Mouse (Mus musculus) R1 (cell line): ENCODE results near the gene Gps1.
"Not testable (repeated sequence)": the region's sequence is repeated elsewhere in the genome, so short reads cannot be mapped to it uniquely, and the experiment has no call there.

Experiments
- DNase-seq: peaks from one replicate; pipeline ENCODE4 v3.0.0-alpha.2; 2018; ENCODE audit warnings: low read depth, low spot score

Gene Gps1

DNA sequence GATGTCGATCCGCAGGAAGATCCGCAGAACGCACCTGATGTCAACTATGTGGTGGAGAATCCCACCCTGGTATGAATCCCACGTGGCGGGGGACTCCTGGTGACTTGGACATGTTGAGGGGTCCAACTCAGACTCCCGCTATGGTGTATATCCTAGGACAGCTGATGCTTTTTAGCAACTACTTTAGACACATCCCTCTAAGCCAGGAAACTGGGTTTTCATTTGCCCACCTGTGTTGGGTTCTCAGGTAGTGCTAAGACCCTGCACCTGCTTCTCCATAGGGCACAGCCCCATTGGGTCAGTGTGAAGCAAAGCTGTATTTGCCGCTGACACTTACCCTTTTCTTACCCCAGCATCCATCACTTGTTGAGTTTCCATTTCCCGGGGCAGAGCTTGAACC is 1.1 kb downstream of the Gps1 start:
- no peak for DNase-seq

DNA sequence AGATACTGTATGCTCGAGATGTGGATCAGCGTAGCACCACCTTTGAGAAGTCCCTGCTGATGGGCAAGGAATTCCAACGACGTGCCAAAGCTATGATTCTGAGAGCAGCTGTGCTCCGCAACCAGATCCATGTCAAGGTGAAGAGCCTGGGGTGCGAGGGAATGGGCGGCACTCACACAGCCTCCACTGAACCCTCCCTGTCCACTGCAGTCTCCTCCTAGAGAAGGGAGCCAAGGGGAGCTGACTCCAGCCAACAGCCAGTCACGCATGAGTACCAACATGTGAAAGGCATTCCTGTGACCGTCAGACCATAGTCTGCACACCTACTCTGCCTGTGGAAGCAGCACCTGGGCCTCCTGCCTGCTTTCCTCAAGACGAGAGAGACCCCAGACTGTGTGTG is 4.4 kb downstream of the Gps1 start:
- DNase-seq = not testable (repeated sequence)

DNA sequence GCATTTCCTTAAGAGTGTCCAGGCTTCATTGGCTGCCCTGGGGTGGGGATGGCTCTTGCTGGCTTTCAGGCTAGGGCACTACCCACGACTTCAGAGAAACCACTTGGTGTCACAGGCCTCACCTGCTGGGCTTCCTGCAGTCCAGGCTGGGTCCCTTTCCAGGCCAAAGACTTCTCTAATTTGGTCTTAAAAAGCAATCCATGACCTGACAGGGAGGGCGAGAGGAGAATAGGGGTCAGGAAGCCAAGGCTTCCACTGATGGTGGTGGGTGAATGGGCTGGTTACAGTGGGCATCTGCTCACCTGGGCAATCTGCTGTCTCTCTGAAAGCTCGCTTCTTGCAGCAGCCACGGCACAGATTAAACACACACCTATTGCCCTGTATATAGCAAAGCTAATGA is 5.3 kb downstream of the Gps1 start:
- no peak for DNase-seq

DNA sequence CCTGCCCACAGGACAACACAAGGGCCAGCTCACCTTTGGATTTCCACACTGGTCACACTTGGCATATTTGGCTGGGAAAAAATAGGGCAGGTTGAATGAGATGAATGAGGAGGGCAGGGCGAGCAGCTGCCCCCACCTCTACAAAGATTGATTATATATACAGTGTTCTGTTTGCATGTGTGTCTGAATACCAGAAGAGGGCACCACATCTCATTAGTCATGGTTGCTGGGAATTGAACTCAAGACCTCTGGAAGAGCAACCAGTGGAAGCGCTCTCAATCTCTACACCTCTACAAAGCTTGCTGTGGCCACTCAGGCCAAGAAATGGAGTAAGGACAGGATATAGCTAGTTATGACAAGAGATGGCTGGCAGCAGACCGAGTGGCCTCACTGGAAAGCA is 5.7 kb downstream of the Gps1 start:
- DNase-seq = no peak

DNA sequence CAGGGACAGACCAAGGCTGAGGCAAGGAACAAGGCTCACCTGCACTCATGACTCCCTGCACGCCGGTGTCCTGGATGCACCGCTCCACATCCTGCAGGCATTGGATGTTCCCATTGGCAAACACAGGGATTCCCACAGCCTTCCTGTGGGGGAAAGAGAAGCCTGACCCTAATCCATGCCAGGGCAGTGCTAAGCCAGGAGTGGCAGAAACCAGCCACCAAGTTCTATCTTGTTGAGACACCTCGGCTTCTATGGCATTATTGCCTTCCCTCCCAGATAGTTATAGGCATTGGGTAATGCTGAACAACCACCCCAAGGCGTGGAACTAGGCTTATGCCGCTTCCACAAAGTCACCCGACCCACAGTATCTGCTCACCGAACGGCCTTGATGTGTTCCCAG is 8.6 kb downstream of the Gps1 start:
- DNase-seq = no peak

DNA sequence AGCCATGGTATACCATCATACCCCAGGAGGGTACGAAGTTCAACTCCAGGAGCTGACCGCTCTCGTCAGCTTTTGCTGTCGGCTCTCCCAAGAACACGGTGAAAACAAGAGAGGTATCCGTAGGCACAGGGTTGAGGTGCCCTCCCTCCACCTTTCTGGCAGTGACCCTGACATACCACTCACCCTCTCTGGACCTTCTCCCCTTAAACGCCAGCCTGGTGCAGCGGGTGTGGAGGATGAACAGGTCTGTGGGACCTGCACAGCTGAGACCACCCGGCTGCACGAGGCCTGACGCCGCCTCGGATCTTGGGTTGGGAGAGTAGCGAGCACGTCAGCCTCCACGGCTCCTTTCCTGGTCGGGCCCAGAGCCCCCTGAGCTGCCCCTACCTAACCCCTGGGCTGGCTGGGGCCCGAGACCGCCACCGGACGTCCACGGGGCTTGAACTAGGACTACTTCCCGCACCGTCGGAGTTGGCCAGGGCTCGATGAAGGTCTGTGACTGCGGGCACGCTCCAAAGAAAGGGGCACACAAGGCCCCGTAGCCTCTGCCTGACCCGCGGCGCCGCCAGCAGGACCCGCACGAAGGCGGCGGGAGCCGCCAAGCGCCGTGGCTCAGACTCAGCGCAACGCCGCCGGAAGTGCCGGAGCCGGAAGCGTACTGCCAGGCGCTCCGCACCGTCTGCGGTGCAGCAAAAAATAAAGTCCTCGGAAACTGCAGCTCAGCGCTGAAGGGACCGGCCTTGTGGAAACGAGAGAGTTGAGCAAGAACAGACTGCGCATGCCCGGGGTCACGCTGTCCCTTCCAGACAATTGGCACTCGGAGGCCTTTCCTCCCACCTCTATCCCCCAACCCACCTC is 11.9 kb downstream of the Gps1 start, which contains the start of gene Dus1l:
Gene Dus1l, minus strand, starts transcription at position 648 of the 858 bp plus-strand sequence.
- DNase-seq = peak; percentile 97

DNA sequence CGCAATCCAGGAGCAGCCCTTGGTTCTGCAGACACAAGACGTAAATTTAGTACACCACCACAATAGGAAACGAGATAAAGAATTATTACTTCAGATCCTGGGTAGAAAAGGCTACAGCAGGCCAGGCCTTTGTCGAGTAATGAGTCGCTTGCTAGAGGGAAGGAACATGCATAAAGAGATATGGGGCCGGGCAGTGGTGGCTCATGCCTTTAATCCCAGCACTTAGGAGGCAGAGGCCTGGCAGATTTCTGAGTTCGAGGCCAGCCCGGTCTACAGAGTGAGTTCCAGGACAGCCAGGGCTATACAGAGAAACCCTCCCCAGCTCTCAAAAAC is 12.5 kb downstream of the Gps1 start:
- no peak for DNase-seq

DNA sequence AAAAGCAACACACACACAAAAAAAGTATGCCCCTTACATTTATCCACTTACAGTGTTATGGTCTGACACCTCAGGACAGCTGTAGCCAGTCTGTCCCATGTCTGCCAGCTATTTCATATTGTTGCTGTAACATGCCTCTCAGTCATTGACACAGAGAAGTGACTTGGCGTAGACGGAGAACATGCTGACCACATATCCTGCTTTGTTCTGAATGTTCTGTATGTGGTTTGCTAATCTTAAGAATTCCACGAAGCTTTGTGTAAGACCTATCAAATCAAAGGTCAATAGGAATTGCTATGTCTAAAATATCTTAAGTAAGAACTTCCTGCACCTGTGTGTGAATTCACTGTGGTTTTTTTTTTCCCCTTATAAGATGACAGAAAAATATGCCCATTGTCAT is 14.2 kb downstream of the Gps1 start:
- no peak for DNase-seq

DNA sequence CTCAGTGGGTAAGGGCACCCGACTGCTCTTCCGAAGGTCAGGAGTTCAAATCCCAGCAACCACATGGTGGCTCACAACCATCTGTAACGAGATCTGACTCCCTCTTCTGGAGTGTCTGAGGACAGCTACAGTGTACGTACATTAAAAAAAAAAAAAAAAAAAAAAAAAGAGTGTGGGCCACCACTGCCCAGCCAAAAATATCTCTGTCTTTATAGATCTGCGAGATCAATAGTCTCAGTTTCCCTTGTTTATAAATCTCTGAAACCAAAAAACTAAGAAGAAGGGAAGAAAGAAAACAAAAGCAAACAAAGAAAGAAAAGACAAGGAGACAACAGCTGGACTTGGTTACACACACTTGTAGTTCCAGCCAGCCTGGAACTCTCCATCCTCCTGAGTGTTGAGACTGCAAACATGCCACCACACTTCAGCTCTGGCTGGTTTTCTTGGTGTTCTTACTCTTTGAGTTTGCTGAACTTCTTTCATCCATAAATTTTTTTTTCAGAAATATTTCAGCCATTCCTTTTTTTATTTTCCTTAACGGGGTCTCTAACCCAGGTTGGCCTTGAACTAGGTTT is 15.3 kb downstream of the Gps1 start:
- no peak for DNase-seq

DNA sequence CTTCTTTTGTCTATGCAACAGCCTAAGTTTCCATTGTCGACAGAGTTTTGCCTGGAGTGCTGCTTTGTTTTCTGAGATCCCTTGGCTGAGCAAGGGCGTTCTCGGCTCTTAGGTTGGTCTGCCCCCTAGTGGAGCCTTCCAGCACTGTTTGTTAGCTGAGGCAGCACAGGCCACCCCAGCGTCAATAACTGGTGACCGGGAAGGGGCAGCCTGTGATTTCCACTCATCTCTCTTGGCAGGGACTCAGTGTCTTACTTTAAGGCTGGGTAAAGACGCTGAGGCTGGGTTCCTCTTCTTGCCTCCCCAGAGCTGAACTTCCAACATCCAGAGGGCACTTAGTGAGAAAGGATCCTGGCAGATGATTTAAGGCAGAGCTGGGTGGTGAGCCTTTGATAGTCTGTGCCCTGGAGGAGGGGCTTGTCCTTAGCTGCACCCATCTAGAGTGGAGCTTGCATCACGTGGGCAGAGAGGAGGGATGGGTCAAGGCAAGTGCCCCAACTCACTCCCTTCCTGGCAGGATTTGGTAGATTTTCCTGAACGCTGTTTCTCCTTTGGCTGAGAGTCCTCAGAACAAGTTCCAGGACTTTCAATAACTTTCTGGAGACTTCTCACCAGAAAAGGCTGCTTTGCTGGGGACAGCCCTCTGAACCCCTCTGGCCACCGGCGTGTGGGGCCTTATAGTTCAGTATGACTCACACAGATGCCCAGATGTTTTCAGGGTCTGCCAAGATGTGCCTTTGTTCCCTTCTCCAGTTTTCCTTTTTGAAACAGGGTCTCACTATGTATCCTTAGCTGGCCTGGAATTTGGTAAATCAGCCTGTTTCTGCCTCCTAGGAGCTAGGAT is 16.2 kb downstream of the Gps1 start:
- DNase-seq = peak; percentile 96

DNA sequence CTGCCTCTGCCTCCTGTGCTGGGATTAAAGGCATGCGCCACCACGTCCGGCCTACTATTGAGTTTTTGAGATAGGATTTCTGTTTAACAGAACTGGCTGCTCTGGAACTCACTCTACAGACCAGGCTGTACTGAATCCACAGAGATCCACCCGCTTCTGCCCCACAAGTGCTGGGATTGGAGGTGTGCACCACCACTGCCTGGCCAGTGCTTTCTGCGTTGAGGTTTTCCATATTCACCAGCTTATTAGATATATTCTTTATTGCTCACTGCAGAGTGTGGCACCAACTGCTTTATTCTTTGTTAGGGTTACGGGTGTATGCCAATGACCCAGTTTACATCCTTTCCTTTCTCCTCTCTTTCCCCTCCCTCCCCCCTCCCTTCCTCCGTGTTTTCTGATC is 20.2 kb downstream of the Gps1 start:
- no peak for DNase-seq

DNA sequence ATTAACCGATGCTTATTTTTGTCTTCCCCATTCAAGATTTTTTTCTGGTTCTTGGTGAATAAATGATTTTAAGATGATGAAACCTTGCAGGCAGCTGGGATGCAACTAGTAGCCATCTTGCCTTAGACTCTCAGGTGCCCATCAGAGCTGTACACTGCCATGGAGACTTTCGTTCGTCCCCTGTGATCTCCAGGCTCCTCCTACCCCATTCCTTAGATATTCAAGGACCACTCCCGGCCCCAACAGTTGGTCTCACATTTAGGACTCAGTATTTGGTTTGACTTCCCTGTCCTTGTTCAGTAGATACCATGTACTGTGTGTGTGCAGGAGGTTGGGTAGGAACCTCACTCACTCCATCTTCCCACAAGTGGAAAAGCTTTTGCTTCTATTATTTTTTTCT is 20.7 kb downstream of the Gps1 start:
- peak; percentile 37 for DNase-seq

DNA sequence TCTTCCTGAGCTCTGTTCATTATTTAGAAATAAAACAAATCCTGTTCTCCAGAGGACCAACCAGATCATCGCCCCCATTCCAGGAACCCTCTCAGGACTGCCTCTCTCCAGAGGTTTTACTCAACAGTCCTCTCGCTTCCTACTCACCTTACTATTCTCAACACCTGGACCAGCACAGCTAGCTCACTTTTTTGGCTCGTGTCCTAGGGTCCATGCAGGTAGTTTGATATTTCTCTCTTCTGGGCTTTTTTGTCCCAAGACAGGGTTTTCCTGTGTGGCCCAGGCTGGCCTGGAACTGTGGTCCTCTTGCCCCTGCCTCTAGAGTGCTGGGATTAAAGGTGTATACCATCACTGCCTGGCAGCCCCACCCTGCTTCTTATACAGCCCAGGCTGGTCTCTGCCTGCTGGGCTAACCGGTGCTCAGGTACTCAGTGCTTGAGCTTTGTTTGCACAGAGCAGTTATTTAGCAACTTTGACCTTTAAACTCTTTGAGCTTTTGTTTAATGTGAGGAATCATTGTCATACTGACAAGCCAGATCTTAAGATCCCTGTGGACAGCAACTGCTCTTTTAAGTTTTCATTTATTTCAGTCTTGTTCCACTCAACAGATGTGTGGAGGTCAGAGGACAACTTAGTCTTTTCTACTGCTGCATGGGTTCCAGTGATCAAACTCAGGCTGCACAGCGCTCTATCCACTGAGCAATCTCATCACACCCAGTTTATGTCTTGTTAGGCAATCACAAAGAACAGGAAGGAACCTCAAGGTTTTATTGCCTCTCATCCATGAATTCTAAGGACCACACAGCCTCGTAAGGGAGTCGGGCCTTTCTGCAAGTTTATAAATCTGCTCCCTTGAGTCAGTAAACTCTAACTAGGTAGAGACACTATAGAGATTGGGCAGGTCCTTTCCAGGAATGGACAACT is 21.6 kb downstream of the Gps1 start:
- peak; percentile 64 for DNase-seq

DNA sequence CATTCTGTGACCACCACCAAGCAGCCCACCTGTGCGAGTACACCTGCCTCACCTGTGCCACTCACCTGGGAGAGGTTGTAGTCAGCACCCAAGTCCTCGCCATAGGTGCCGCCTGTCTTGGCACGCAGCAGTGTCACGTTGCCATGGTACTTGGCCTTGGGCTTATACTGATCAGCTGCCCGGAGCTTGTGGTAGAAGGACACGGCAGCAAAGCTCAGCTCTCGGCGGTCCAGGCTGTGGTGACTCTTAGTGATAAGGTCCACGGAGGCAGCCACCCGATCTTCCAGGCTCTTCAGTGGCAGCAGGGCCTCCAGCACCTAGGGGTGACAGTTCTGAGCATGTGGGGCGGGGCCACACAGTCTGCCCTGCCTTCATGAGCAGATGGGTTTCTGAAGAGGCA is 23.9 kb downstream of the Gps1 start:
- DNase-seq = no peak

DNA sequence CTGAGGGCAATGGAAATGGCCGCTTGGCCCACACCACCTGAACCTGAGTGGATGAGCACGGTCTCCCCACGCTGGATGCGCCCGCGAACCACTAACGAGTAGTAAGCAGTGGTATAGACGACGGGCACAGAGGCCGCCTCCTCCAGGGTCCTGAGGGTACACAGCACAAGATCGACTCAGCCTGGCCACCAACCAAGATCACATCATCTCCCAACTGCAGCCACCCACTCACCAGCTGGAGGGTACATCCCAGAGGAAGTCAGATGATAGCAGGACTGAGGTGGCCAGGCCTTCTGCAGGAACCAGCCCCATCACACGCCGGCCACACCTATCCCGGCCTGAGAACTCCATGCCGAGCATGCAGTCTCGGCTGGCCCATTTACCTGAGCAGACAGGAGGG is 28.0 kb downstream of the Gps1 start:
- no peak for DNase-seq

DNA sequence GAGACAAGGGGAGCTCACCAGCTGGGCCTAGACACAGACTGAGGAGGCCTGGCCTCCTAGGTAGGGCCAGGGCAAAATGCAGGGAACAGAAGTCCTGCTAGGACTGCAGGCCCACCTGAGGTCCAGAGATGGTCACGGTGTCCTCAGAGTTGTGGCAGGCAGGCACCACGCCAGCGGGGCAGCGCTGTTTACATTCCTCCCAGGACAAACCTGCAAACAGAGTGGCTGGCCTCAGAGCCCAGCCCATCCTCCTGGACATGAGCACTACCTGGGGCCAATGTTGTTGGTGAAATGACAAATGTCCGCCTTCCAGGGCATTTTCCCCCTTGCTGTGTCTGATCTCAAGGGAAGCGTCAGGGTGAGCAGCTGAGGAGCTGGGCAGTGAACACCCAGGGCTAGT is 33.3 kb downstream of the Gps1 start:
- no peak for DNase-seq

DNA sequence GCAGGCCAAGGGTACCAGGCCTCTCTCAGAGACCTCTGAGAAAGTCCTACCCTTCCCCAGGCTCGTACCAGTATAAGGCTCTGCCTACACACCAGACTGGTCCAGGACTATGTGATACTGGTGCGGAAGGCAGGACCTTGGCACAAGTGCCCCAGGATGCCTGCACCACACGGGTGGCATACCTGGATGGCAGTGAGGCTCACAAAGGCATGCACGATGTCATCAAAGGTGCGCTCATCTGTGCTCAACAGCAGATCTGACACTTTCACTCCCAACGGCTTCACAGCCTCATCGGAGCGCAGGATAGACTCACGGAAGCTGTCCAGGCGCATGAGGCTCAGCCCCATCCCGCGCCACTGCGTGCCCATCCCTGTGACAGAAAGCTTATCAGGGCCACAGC is 34.2 kb downstream of the Gps1 start:
- DNase-seq = no peak

DNA sequence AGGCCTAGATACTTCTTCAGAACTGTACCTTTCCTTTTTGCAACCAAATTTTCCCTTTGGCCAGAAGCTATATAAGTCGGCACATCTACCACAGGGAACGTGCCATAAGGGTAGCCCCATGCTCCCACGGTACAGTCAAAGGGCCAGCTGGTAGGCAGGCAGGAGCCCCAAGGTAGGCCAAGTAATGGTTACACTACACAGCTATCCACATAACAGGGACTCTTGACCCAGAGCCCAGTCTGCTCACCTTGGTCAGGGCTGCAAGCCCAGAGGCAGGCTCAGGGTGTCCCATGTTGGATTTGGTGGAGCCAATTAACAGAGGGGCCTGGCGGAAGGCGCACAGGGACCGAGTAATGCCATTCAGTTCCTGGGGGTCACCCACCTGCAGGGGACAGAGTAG is 35.5 kb downstream of the Gps1 start:
- DNase-seq = no peak

DNA sequence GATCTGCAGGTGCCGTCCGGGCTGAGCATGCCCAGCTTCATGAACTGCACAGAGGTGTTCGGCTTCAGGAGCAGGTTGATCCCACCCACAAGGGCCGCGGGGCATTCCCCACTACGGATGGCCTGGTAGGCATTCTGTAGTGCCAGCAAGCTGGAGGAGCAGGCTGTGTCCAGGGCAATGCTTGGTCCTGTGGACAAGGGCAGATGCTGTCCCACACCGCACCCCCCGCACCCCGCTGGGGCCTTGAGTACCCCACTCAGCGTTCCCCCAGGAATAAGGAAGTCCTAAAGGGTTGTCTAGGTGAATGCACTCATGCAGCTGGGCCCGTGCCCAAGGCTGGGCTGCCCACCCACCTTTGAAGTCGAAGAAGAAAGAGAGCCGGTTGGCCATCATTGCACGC is 36.5 kb downstream of the Gps1 start:
- no peak for DNase-seq

DNA sequence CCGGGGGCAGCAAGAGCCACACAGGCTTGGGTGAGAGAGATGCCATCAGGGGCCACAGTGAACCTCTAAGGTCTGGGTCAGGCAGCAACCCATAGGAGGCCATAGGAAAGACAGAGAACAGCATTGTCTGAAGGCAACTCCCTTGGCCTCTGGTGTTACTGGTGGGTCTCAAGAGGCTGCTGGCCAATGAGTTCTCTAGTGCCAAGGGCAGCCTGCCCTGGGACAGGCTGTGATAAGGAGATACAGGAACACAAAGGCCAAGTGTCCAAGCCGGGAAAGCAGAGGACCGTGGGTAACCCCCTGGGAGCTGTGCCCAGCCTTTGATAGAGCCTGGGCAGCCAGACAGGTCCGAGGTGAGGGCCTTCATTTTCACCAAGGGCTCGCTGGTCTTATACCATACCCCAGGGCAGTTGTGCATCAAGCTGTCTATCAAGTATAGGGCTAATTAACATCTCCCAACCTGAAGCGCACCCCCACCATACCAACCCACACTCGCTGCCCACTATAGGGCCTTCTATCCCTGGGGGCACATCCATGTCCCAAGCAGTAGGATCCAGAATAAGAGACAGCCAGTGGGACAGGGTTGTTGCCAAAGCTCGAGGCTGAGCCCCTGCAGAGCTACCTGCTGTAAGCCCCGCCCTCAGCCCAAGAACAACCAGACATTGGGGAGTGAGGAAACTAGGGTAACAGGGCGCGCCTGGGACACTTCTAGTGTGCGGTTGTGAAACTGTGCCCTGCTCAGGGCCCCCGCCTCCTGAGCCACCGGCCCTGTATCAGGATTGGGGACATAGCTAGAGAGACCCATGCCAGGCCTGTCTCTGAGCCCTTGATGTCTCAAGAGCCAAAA is 37.2 kb downstream of the Gps1 start:
- no peak for DNase-seq

DNA sequence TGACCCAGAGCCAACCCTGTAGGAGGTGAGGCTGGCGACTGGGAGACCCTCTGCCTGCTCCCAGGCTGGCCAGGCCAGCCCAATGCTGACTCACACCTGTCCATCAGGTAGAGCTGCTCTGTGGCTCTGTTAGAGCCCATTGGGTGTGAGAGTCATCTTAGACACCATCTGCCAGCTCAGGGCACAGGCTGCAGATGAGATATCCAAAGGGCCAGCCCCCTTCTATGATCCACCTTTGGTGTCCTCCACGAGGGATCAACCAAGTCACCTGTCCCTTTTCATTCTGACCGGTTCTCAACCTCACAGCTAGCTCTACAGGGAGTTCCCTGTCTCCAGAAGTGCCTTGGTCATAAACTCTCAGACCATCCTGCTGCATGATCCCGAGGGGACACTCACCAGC is 38.2 kb downstream of the Gps1 start:
- no peak for DNase-seq
